Mouse (Mus musculus) left cerebral cortex, postnatal 36 days (tissue): Measurements from ENCODE around the gene Dhh. TPM values are rescaled to one million over a fixed set of nuclear protein-coding genes. Genes with fewer than 3 reads are reported as not detected.

Experiments used
- DNase-seq, 2 experiments: peaks; one replicate each; pipeline ENCODE4 v3.0.0; 2021 to 2022; ENCODE audit warnings: low spot score in 2 of 2, mixed read lengths in 1 of 2
- intact Hi-C: fragments of 180-260 bp; cut with DNase I; formaldehyde crosslinking; loops from one replicate; pipeline ENCODE4 v1.15.1; 2025
- total RNA-seq, 2 experiments: library from RNA; stranded (reverse); gene quantifications; 2 replicates each; pipeline ENCODE4 v1.2.3; 2021

Dhh gene
- total RNA-seq, 2 experiments from 2014 or later, result 0.35 TPM; not detected in 1

DNA sequence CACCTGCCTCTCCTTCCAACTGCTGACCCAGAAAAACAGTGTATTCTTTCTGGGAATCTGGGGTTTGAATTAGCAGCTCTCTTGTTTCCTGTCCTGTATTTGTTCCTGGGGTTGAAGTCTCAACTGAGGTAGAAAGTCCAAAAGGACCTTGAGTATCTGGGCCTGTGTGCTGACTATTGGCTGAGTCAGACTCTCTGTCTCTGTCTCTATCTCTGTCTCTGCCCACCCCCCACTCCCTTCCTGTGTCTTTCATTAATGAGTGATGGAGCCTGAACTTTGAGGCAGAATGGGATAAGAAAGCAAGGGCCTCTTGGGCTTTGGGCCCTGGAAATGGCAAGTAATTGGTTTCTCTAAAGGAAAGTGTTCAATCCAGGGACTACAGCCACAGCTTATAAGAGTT lies 14.7 kb downstream of the Dhh start:
- intact Hi-C loops, result no loop called here
- DNase-seq, result no peak

DNA sequence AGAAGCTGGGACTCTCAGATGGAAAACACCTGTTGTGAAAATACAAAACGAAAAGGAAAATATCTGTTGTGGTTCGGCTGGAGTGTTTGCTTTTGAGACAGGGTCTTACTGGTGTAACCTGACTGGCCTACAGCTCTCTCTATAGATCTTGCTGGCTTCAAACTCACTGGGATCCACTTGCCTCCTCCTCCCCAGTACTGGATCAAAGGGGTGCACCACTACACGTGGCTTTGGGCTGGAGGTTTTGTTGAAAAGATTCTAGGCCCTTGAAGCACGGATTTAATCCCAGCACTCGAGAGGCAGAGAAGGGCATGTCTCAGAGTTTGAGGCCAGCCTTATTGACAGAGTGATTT lies 16.7 kb downstream of the Dhh start:
- intact Hi-C loops, result loop anchor here (2.0 kb wide), 1 partner anchor 37 kb away; the partner anchor contains the start of gene Lmbr1l

DNA sequence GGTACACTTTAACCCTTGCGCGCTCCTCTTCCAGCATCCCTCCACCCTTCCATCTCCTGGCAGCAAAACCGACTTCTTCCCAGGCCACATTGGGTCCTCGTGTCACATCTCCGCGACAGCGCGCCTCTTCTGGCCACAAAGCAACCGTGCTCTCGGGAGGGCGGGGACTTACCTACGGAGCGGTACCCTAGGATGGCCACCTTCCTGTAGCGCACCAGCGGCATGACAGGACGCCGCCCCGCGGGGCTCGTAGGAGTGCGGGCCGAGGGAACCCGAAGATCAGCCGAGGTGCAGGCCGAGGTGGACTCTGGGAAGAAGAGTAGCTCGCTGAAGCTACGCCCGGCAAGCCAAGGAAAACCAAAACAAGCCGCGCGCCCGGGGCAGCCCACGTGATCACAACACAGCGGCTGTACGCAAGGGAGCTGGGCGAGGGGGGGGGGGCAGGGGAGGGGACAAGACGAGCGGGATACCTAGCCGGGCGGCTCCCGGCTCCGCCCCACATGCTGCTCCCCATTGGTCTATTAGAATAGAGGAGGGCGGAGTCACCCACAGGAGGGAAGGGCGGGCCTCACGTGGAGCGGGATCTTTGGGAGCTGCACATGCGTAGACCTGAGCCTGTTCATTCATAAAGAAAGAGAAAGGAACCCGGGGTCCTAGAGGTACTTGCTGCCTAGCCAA lies 17.2 kb downstream of the Dhh start:
- DNase-seq, result peak; percentile 86 to 89
- intact Hi-C loops, result loop anchor here (2.0 kb wide), 1 partner anchor 38 kb away; the partner anchor contains the start of gene Lmbr1l

More for the DNA sequence above, 16.7 kb downstream of the Dhh start:
- DNase-seq, result no peak

DNA sequence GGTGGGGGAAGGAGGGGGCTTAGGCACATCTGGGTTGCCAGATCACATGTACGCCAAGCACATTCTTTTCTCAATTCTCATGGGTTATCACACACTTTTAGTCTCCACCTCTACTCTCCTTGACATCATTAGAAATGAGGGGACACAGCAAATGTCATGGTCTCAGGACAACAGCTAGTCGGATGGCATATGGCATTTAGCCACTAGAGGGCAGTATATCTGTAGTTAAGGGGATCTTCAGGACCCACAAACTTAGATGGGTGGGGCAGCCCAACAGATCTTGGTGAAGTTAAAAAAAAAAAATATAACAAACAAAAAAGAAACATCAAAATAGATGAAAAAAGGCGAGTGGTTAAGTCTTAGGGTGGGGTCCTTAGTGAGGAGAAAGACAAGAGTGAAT lies 21.0 kb downstream of the Dhh start:
- no peak for DNase-seq
- intact Hi-C loops, result no loop called here

DNA sequence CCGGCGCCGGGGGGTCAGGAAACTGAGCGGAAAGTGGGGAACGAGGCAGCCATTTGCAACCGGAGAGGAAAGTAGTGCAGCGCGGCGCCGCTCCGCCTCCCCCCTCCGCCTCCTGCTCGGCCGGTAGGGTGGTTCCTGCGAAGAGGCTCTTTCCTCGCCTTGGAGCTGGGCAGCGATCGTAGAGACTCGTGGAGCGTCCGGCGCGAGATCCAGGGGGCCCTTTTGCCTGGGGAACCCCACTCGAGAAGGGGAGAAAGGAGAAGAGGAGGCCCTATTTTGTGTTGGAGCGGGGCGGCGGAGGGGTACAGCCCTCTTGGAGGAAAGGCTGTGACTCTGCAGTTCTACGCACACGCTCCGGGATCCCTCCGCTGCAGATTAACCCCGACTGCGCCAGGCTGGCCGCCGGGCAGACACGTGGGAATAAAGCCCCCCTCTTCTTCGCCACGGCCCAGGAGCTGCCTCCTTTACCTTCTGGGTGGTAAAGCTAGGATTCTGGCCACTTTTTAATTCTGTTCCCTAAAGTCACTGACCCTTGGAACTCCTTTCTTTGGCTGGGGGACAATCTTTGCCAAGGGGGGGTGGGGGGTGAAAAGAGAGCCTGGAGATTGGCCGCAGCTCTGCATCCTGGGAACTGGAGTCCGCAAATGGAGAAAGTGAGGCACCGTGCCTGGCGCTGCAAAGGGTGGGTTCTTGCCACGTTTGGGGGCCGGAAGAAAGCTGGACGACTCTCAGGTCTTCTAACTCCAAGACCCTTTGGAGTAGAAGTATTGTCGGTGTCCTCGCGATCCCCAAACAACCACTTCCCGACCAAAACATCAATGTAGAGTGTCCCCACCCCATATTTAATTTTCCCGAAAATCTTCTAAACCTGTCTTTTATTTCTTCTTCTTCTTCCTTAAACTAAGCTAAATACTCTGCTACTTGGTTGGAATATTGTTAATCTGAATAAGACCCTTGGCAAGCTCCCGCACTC lies 26.1 kb downstream of the Dhh start:
- peak; percentile 94 to 95 for DNase-seq
- intact Hi-C loops, result loop anchor here (5.0 kb wide), 1 partner anchor 60 kb away; the partner anchor contains the start of gene Tuba1b

DNA sequence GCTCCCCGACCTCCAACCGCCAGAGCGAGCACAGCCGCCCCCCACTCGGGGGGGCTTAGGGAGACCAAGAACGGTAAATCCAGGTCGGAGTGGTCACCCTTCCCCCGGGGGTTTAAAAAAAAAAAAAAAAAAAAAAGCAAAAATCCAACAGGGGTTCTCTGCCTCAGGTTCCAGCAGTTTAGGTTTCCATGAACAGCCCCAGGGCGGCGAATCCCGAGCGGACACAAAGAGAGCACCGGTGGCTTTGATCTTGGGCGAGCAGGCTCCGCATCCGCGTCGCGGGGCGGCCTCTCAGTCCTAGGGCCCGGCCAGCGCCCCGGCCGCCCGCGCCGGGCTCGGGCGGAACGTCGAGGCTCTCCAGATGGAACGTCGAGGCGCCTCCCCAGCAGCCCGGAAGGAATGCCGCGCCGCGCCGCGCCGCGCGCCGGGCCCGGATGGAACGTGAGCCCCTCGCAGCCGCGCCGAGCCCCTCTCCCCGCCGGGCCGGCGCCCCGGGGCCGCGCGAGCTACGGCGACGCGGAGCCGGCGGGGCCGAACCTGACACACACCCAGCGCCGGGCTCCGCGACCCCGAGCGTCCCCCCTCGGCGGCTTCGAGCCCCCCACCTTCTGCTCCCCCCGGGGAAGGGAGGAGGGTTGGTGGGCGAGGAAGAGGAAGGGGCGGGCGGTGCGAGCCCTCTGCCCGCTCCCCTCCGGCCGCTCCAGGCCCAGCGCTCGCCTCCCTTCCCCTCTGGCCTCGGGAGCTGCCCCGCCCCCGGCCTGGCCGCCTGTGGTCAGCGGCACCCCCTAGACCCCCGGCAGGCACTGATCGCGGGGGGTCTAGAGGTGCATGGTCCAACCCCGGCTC lies 27.0 kb downstream of the Dhh start, which contains the start of gene Kmt2d:
Gene Kmt2d, minus strand, starts transcription at position 135 of the 846 bp plus-strand sequence.
- intact Hi-C loops, result loop anchor here (5.0 kb wide), 1 partner anchor 61 kb away; the partner anchor contains the start of gene Tuba1b
- DNase-seq, result peak in 1 of 2 experiments; percentile 59

DNA sequence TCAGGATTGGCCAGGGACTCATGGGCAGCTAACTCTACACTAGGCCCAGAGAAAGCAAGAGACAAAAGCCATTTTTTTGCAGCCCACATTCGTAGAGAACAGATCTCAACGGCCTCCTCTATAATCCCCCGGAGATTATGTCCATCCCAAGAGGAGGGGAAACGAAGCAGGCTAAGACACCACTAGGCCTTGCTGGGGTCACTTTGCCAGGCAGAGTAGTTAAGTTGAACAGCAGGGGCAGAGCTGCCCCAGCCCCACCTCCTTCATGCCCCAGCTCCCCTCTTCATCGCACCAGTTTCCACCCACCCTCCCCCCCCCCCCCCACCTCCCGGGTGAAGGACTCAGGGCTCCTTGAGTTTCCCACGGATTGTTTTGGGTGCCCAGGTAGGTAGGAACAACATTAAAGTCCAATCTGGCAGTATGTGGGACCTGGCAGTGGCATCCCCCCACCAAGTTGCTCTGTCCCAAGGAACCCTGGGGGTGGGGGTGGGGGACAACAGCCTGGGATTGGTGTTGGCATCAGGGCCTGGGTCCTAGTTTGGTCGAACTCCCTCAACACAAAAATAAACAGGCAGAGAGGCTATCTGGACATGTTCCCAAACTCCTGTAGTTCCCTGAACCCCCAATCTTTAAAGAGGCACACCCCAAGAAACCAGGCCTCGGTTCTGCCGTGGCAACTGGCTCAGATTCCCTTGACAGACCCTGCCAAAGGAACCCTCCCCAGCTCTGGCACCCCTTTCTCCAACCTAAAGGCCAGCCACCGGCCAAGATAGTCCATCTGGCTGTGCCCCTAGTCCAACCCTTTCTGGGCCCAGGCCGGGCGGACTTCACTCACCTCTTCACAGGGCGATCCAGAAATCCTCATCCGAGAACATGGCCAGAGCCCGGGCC lies 27.9 kb downstream of the Dhh start:
- intact Hi-C loops, result loop anchor here (5.0 kb wide), 1 partner anchor 62 kb away; the partner anchor contains the start of gene Tuba1b
- no peak for DNase-seq

DNA sequence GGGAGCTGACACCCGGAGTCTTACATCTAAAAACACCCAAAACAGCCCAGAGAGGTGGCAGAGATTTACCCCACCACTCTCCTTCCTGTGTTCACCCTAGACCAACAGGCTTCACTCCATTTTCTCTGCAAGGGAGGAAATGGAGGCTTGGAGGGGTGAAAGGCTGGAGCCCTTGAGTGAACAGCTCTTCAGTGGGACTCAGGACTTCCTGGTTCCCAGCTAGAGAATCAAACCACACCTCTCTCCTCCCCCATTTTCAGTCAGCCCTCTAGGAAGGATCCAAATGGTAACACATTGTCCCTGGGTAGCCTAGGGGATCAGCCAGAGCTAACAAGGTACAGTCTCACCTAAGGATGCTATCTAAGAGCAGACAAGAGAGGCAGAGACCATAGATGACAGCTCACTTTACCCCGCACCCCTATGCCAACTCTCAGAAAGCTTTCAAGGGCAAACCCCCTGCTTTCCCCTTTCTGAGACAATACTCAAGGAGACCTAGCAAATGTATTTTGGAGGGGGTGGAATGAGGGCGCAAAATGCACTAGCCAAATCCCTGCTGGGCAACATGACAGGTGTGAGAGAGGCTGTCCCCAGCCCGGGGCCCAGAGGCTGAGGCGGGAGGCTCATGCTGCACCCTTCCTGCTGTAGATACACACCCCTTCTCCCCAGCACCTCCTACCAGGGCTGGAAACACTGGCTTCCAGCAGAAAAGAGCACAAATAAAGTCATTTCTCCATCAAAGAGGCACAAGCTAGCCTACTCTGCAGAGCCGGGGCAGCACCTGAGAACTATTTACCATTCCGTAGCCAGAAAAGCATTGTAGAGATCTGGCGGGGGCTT lies 28.8 kb downstream of the Dhh start:
- no peak for DNase-seq
- intact Hi-C loops, result loop anchor here (5.0 kb wide), 2 partner anchors 37 to 63 kb away; partner anchors contain the start of genes Prkag1 and Tuba1b

DNA sequence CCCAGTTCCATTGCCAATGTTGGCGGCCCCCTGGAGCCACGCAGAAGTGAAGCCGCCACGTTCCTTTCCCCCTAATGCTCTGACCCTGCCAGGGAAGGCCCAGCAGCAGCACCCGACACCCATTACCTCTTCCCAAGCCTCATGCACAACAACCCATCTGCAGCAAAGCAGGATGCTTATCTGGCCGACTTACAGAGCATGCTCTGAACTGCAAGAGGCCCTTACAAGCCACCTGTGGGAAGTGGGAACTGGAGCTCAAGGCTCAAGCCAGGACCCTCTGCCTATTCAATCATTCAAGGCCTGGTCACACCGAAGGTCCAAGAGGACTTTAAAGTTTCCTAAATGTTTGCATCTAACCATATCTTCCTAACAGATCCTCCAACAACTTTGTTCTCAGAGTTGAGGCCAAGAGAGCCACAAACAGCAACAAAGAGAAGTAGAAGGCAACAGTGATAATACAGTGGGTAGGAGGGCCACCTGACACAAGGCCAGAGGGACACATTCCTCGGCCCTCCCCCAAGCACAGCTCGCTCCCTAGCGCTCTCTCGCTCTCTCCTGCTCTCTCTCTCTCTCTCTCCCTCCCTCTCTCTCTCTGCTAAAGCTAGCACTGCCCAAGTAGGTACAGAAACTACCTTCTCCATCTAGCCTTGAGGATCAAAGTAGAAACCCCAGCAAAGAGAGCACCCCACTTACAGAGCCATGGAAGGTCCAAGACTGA lies 29.8 kb downstream of the Dhh start:
- intact Hi-C loops, result loop anchor here (5.0 kb wide), 1 partner anchor 36 kb away; the partner anchor contains the start of gene Prkag1
- no peak for DNase-seq

DNA sequence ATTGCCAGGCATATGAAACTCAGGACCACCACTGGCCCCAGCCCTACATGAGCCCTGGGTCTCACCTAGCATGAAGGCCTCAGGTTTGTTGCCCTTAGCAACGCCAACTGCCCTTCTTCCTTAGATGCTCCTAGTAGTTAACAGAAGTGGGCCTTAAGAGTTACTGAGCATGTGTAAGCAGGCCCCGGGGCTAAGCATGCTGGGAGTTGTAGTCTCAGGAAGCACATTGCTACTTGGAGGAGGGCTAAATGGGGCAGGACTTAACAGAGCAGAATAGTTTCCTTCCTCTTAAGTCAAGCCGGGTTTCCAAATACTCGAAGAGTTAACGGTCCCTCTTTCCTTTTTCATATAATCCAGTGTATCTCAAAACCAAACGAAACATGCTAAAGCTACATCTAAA lies 31.0 kb downstream of the Dhh start:
- peak; percentile 47 to 54 for DNase-seq
- intact Hi-C loops, result loop anchor here (5.0 kb wide), 1 partner anchor 35 kb away; the partner anchor contains the start of gene Prkag1

DNA sequence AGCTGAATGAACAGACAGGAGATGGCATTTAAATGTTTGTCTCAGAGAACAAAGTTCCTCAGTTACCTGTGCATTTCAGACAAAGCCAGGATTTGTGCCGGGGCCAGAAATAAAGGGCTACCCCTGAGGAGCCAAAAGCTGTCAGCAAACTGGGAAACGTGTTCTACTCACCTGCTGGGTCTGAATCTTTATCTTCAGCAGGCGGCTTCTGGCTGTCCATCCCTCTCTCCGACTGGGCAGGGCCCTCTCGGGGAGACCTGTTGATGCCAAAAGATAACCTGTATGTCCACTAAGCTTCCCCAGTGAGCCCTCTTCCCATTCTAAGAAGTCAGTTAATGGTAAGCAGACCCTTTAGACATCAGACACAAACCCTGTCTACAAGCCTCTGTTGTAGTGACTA lies 31.8 kb downstream of the Dhh start:
- intact Hi-C loops, result loop anchor here (5.0 kb wide), 1 partner anchor 34 kb away; the partner anchor contains the start of gene Prkag1

DNA sequence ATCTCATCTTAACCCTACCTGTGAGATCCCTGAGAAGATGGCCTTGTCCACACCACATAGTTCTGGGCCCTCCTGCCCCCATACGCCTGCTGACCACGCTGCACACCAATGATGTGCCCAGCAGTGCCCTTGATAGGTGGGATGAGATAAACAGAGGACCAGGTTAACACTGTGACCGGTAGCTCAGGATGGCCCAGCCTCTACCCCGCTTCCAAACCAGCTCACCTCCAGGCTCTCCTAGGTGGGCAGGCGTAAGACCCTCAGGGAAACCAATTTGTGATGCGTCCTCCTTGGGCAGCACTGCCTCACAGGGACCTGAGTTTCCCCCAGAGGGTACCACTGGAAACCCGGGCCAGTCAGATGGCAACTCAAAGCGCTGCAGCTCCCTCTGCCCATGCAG lies 32.6 kb downstream of the Dhh start:
- intact Hi-C loops, result loop anchor here (2.0 to 5.0 kb wide), 2 partner anchors 15 to 33 kb away; partner anchors contain the start of gene Prkag1
- no peak for DNase-seq

More for the DNA sequence above, 31.8 kb downstream of the Dhh start:
- DNase-seq, result no peak

DNA sequence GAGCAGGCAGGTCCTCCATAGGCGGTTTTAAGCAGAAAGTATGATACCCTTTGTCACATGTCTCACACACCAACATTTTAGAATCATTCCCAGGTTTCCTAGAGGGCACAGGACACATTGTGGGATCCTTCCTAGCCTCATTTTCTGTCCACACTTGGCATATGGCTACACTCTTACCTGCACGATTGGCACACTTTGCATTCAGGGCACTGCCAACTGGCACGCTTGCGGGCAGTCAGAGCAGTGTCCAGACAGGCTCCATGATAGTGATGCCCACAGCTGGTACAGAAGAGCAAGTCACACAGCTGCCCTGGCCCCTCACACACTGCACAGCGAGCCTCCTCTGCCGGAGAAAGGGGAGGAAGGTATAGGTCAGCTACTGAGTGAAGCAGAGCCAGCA lies 33.4 kb downstream of the Dhh start:
- no peak for DNase-seq
- intact Hi-C loops, result loop anchor here (2.0 to 5.0 kb wide), 2 partner anchors 14 to 33 kb away; partner anchors contain the start of gene Prkag1

DNA sequence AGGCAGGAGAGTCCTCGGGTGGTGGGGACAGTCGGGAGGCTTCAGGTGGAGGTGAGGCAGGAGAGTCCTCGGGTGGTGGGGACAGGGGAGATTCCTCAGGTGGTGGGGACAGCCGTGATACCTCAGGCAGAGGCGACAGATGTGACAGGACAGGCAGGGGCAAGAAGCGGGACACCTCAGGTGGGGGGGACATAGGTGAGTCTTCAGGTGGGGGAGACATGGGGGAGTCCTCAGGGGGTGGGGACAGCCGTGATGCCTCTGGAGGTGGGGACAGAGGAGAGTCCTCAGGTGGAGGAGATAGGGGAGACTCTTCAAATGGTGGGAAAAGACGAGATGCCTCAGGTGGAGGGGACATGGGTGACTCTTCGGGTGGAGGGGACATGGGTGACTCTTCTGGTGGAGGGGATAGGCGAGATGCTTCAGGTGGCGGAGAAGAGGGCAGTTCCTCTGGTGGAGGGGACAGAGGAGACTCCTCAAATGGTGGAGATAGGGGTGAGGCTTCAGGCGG lies 34.8 kb downstream of the Dhh start:
- intact Hi-C loops, result no loop called here
- no peak for DNase-seq

DNA sequence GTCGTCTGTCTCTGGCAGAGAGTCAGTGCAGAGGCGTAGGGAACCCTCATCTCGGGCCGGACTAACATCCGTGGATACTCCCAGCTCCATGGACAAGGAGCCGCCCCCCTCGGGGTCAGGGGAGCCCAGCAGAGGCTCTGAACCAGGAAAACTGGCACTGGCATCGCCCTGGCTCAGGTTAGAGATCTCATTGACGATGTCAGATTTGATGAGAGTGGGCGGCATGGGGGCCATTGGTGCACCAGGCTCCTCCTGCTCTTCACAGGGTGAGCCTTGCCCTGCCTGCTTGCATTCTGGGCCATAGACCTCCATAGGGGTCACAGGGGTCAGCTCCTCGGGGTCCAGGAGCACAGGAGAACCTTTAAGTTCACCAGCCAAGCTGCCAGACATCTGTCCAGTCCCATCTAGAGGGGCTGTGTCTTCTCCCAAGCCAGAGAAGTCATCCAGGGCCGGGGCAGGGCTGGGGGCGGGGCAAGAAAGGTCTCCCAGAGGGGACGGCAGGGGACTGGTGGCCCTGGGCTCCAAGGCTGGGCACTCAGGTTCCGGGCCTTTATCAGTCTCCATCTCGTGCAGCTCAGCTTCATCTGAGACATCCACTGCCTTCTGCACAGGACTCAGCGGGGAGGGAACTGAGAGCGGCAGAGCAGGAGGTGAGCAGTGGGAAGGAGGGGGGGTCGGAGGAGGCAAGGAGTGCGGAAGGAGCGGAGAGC lies 36.5 kb downstream of the Dhh start:
- intact Hi-C loops, result no loop called here
- no peak for DNase-seq

DNA sequence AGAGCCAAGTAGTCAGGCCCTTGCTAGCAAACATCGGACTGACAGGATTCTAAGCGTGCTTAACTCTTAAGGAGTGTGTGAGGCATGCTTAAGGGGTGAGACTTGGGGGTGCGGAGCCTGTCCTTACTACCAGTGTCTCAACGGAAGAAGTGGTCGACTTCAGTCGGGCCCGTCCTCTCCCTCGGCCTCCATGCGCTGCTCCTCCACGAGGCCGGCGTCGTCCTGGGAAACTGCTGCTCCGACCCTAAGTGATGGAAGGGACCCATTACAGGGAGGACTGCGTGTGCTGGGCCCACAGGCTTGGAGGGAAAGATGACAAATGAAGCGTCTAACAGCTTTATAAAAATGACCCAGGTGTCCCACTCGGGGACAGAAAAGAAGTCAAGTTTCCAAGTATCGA lies 37.4 kb downstream of the Dhh start:
- intact Hi-C loops, result no loop called here

More for the DNA sequence above, 37.4 kb downstream of the Dhh start:
- DNase-seq, result no peak
